19 mouse cellular contexts compared by ENCODE assay signal in genomic region chr7:123287903-123288302, GRCm38 (mm10).
DNase-seq lines count a peak whose midpoint lies in the region; ATAC-seq and TF ChIP-seq lines count a peak whose summit lies in the region.
"Had no signal": no experiment of that assay in that cellular context is flagged by ENCODE, and none has a peak within 500 bp of the region (broad histone marks: within the 10 kb centered on the region; RNA-seq: fewer than 3 reads in every experiment).

No protein-coding gene starts in this region.

- ATAC-seq in cerebellum, adult (ENCODE audit: insufficient number of reproducible peaks, low FRiP score, low TSS enrichment), result peak; percentile 78; the same call in 1 of the 2 replicates
- ATAC-seq: CD4-positive, CD25-positive, alpha-beta regulatory T cell, adult 4 months; forebrain, embryonic 13.5 days; hindbrain, postnatal 0 days had no signal

- H3K27me3 ChIP-seq in cerebellum, adult 2 months (ENCODE audit: control insufficient read depth, insufficient read depth, low read length), result no peaks in the 10 kb centered on the region
- H3K27me3 ChIP-seq: forebrain, embryonic 13.5 days; hindbrain, embryonic 13.5 days had no signal

- 8% methylated on average over 3 of the region's 3 CpGs for WGBS in cerebellum, adult 2 months

- peaks cover 33% of the 10 kb centered on the region for H3K4me1 ChIP-seq in cerebellum, adult 2 months (ENCODE audit: control insufficient read depth, insufficient read depth, low read length)
- H3K4me1 ChIP-seq: embryonic facial prominence, embryonic 10.5 days; forebrain, embryonic 13.5 days had no signal

- peak overlapping the region; percentile 53 for H3K27ac ChIP-seq in cerebellum, adult 2 months (ENCODE audit: insufficient read depth, low read length)
- H3K27ac ChIP-seq: embryonic facial prominence, embryonic 10.5 days; forebrain, embryonic 13.5 days; hindbrain, embryonic 13.5 days; hindbrain, postnatal 0 days had no signal

- TF ChIP-seq POLR2A in cerebellum, adult 2 months (IDR thresholded peaks at IDR 0.05; ENCODE audit: borderline replicate concordance, insufficient read depth, low read length), result no peak

- no peak for TF ChIP-seq CTCF in cerebellum, adult 2 months (IDR thresholded peaks at IDR 0.05; ENCODE audit: borderline replicate concordance, insufficient read depth, low read depth, low read length)

- DNase-seq in cerebellum, postnatal 4 days (ENCODE audit: low spot score in 2 of 2), result no peak
- peak; percentile 9 for DNase-seq in NIH3T3 (ENCODE audit: low read depth)
- peak; percentile 58 to 82 for DNase-seq in cerebellum, adult 2 months
- DNase-seq in cerebellum, postnatal 25 days, result peak; percentile 45 to 49
- no peak for DNase-seq in adrenal gland, postnatal 25 days
- no peak for DNase-seq in frontal cortex, postnatal 36 days (ENCODE audit: low spot score in 2 of 2)
- DNase-seq: adrenal gland, postnatal 10 days; B cell, adult 2 months; gastrocnemius, postnatal 36 days; heart, adult 11 months; heart, postnatal 10 days; heart, postnatal 4 days; kidney, adult 11 months had no signal

- H3K4me3 ChIP-seq in cerebellum, adult 2 months (replicated peaks; ENCODE audit: insufficient read depth, low read depth, low read length), result no peak overlapping the region
- H3K4me3 ChIP-seq: embryonic facial prominence, embryonic 10.5 days; forebrain, embryonic 13.5 days; hindbrain, embryonic 13.5 days had no signal

Comparison
In these comparisons a context has a peak if more than half of its experiments do, and no peak if none do; other contexts are left out.
1. DNase-seq: peak in NIH3T3 (single experiment), cerebellum, adult 2 months (2 of 2) and cerebellum, postnatal 25 days (2 of 2); none in cerebellum, postnatal 4 days (0 of 2), adrenal gland, postnatal 25 days (single experiment) and frontal cortex, postnatal 36 days (0 of 2).